Mouse (Mus musculus): ENCODE data around the gene Zcchc14. TPM values are rescaled to one million over a fixed set of nuclear protein-coding genes. Genes with fewer than 3 reads are reported as not detected.

Gene Zcchc14
- total RNA-seq, 2 experiments from 2014 or later = 33.9 to 38.5 TPM

DNA sequence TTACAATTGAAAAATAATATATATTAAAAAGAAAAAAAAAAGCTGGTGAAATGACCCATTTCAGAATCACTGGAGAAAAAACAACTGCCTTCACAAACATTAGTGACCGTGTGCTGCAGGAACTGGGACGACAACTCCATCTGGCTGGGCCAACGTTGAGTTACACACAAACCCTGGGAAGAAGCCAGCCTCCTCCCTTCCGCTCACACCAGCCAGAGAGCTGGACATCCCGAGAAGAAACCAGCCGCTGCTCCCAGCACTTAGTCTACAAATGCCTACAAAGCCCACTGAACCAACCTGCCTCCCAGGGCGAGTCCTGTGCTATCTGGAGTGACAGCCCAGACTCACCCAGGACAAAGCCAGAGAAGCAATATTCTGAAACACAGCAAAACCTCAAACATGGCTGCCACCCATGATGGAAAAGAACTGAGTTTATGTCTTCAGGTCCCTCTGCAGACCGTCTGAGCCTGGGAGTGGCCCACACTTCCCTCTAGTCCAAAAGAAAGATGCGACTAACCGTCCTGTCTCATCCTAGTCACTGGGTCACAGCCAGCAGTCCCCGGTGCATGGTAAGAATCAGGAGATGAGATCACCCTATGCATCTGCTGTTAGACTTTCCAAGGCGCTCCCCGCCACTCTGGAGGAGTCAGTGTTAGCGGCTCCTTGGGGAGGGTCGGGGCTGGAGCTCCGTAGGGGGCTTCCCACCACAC, 90.9 kb downstream of the Zcchc14 start:
- peak; percentile 73 to 77 for DNase-seq
- intact Hi-C loops (cut with DNase I) = no loop called here

DNA sequence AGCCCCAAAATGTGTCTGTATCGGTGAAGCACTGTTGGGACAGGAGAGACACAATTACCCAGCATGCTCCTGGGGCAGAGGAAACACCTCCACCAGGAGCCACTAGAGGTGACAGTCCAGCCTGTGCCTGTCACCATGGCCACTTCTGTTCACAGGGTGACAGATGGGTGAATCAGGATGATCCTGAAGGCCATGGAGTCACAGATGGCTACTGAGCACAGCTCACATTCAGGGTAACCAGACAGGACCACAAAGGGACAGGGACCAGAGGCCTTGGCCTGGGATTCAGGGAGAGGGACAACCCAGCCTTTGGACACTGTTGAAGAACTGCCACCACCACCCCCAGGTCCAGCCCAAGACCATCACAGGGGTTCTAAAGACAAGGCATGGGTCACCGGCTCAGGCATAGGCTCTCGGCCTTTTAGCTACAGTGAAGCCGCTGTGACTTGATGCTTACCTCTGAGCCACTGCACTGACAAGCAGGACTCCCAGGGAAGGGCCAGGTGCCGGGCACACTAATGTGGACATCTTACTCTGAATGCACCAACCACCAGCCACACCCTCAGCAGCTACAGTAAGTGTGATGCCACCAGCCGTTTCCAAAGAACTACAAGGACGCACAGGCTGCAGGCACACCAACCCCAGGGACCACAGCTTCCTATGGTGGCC, 92.1 kb downstream of the Zcchc14 start:
- DNase-seq = no peak
- intact Hi-C loops (cut with DNase I) = no loop called here

DNA sequence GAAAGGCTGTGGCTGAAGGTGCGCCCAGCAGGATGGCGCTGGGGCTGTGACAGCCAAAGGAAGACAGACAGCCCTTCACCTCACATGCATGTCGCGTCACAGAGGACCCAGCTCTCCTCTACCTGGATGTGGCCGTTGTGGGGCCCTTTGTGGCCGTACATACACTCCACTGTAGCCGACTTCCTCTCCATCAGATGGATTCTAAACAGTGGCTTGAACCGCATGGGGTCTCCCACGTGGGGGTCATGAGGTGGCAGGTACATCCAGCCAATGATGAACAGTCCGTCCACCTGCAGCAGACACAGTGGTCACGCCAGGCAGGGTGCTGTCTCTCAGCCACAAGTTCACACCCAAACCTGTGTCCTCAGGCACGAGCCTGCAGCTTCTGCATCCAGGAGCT, 92.9 kb downstream of the Zcchc14 start:
- no peak for DNase-seq
- intact Hi-C loops (cut with DNase I) = no loop called here

DNA sequence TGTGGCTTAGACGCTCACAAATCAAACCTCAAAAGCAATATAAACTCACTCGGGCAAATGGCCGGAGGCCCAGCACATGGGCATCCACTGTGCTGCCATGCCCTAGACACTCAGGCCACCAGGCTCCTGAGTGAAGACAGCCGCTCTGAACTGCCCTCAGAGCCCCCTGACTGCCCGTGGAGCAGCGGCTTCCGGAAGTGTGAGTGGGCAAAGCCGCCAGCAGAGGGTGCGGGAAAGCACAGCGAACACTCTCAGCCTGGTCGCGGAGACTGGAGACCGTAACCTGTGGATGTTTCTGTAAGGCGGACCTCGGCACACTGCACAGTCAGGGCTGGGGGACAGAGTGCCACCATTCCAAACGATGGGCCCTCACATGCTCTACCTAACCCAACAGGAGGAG, 94.2 kb downstream of the Zcchc14 start:
- no peak for DNase-seq
- intact Hi-C loops (cut with DNase I) = no loop called here

DNA sequence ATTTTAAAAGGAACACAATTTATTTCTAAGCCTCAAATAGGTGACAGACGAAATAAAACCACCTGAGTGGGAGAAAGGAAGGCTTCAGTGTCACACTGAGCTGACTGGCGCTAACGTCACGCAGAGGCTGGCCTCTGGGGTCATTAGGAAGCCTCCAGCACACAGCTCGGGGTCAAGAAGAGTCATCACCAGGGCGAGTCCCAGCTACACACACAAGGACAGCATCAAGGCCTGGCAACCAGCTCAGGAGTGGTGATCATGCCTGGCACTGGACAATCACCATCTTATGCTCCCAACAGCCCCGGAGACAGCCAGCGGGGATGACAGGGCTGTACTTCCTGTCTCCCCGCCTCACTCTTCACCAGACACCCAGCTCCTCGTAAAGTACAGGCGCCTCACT, 95.0 kb downstream of the Zcchc14 start:
- intact Hi-C loops (cut with DNase I) = no loop called here
- DNase-seq = no peak

DNA sequence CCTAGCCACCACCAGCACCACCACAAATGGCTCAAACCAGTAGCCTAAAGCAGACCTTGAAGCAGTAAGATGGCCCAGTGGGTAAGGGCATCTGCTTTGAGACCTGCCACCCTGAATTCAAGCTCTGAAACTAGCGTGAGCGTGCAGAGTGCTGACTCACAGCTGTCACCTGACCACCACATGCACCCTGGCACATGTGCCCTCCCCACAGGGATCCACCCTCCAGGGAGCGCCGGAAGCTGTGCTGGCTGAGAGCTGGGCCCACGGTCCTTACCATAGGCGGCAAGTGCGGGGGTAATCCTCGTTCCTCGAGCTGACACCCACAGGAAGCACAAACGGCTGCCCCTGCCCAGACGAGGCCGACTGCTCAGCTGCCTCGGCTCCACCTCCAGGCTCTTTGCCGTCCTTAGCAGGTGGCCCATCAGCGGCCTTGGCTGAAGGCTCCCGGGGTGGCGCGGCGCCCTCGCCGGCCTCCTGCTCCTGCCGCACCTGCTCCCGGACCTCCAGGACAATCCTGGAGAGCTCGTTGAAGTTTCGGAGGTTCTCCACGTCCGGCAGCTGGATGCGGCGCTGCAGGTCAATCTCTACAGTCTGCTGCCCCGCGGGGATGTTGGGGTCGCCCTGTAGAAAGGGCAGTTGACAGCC, 98.7 kb downstream of the Zcchc14 start:
- intact Hi-C loops (cut with DNase I) = no loop called here
- DNase-seq = no peak

DNA sequence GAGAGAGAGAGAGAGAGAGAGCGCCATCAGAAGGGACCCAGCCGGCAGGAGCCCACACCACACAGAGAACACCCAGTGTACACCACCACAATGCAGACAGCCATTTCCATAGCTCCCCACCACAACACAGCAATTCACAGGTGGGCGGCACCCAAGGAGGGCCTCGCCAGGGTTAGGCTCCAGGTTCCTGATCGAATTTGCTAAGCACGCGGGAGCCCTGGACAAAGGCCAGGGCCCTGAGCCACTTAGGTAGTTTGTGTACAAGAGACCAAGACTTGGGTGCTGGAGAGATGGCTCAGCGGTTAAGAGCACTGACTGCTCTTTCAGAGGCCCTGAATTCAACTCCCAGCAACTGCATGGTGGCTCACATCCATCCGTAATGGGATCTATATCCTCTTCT, 100.2 kb downstream of the Zcchc14 start:
- intact Hi-C loops (cut with DNase I) = no loop called here
- DNase-seq = no peak

DNA sequence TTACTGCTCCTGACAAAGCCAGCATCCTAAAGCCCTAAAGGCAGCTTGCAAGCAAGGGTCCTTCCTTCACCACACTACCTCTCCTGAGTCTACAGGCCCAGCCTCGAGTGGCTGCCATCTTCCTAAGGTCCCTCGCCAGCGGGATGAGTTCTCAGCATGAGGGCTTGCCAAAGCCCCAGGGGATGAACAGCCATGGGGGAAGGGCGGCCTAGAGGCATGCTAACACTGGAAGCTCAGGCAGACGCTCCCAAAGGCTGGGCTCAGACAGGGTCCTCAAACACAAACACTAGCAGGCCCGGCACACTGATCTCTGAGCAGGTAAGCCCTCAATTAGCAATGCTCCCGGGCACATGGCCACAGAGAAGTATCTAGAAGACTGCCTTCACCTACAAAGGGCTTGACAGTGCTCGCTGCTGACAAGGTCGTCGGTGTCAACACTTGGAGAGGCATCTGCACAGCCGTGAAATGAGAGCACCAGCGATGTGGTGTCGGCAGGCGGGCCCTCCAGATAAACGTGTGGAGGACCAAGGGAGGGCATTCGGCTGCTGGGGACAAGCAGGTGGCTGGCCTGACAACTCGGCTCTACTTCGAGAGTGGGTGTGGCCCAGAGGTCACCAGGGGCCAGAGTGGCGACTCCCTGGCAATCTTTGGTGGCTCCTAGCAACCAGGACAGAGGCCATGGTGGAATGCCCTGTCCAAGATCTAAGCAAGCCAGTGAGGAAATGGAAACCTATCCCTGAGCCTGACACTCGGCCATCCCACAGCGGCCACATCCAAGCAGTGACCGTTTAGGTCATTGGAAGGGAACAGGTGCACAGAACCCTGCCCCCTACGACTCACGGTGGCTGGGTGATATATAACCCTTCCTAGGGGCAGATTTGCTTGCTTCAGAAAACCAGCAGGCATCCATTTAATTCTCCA, 101.4 kb downstream of the Zcchc14 start:
- intact Hi-C loops (cut with DNase I) = no loop called here

DNA sequence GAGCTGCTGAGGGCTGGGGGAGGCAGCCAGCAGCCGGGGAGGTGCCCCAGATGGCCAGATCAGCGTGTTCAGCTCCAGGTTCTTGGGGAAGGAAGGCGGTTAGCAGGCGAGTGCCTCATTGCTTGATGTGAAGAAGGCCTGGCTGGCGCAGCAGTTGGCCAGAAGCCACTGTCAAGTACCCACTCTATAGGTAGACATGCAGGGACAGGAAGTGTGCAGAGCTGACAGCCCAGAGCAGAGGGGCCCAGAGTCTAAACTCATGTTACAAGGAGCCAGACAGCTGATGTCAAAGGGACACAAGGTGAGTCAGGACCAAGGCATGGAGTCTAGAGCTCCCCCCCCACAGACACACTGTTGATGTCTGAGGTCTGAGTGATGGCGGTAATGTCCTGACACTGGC, 102.6 kb downstream of the Zcchc14 start:
- intact Hi-C loops (cut with DNase I) = no loop called here
- DNase-seq = no peak

More for the DNA sequence above, 101.4 kb downstream of the Zcchc14 start:
- no peak for DNase-seq

Other genes with a start within 250 kb of the Zcchc14 start
- gene 1700018B08Rik, start 108.6 kb downstream of the Zcchc14 start, total RNA-seq (2021) = not detected
- 10 to 100 TPM; 74.4 to 93.8 TPM for gene Fbxo31, start 74.1 kb downstream of the Zcchc14 start, total RNA-seq (2021)
- gene Map1lc3b, start 62.5 kb downstream of the Zcchc14 start, total RNA-seq (2021) = 100 to 1,000 TPM; 215 to 228 TPM
- not detected for gene Jph3, start 76.7 kb upstream of the Zcchc14 start, total RNA-seq (2021)
- gene Klhdc4, start 176.7 kb upstream of the Zcchc14 start, total RNA-seq (2021) = 10 to 100 TPM; 13.2 to 13.8 TPM